Mouse (Mus musculus) forebrain, embryonic 14.5 days (tissue): ENCODE results near the gene Fam178b. TPM values are rescaled to one million over a fixed set of nuclear protein-coding genes. Genes with fewer than 3 reads are reported as not detected.
"Not testable (repeated sequence)": the region's sequence is repeated elsewhere in the genome, so short reads cannot be mapped to it uniquely, and the experiment has no call there.

Experiments
- ATAC-seq: fragments of 200-750 bp; cut with Nextera tagmentation; 2 replicates; pipeline ENCODE4 v1.8.0; 2017; ENCODE audit warnings: mild to moderate bottlenecking, moderate library complexity
- DNase-seq: peaks from one replicate; pipeline ENCODE4 v3.0.0-alpha.2; 2015; ENCODE audit warnings: low spot score
- H3K27ac ChIP-seq: fragments of 300-500 bp; sonication (generic); 2 replicates; pipeline ENCODE4 v1.5.1; 2014; ENCODE audit warnings: low read depth, mild to moderate bottlenecking, control low read depth, low read length, moderate library complexity
- H3K27me3 ChIP-seq: fragments of 300-500 bp; sonication (generic); replicated peaks from 2 replicates; pipeline ENCODE4 v1.6.1; 2014; ENCODE audit warnings: low read length, control low read depth, mixed read lengths; ENCODE audit not compliant: control insufficient read depth, insufficient read depth
- H3K36me3 ChIP-seq: fragments of 300-500 bp; sonication (generic); 2 replicates; pipeline ENCODE4 v1.6.1; 2014; ENCODE audit warnings: low read length, control low read depth; ENCODE audit not compliant: control insufficient read depth, insufficient read depth
- H3K4me1 ChIP-seq: fragments of 300-500 bp; sonication (generic); 2 replicates; pipeline ENCODE4 v1.6.1; 2014; ENCODE audit warnings: antibody characterized with exemption, low read length, control low read depth; ENCODE audit not compliant: control insufficient read depth, insufficient read depth
- H3K4me2 ChIP-seq: fragments of 300-500 bp; sonication (generic); 2 replicates; pipeline ENCODE4 v1.6.1; 2014; ENCODE audit warnings: mild to moderate bottlenecking, control low read depth, low read length
- H3K4me3 ChIP-seq: fragments of 300-500 bp; sonication (generic); 2 replicates; pipeline ENCODE4 v1.5.1; 2014; ENCODE audit warnings: low read depth, low read length, control low read depth
- H3K9ac ChIP-seq: fragments of 300-500 bp; sonication (generic); 2 replicates; pipeline ENCODE4 v1.6.1; 2014; ENCODE audit warnings: mild to moderate bottlenecking, low read length, control low read depth, moderate library complexity
- H3K9me3 ChIP-seq: fragments of 300-500 bp; sonication (generic); replicated peaks from 2 replicates; pipeline ENCODE4 v1.6.1; 2016; ENCODE audit warnings: low read length, control low read depth, mixed read lengths; ENCODE audit not compliant: control insufficient read depth
- WGBS: fragments of 180-500 bp; shearing (Covaris S2); extraction: QIAGEN DNeasy Blood & Tissue Kit; methylation state at CpG from one replicate; pipeline ENCODE4 v1.1.7; 2014; 5-methylcytosine and 5-hydroxymethylcytosine counted together
- polyA plus RNA-seq: library from polyadenylated mRNA; unstranded; fragments of >200 nt; fragmentation: Nextera tagmentation; extraction: Ambion mirVana; gene quantifications from 2 replicates; pipeline ENCODE4 v1.2.1, GENCODE M21; 2014

The Fam178b gene
- polyA plus RNA-seq, 1 experiment from 2014 or later, result not detected

GRCm38 (mm10) chr1:36545845-36546600, 137.0 kb downstream of the Fam178b start:
- no peak for DNase-seq
- peak overlapping the region; percentile 60 for H3K4me3 ChIP-seq
- peaks cover 8% of the 10 kb centered on the region for H3K4me1 ChIP-seq
- H3K27ac ChIP-seq, result no peak overlapping the region
- H3K27me3 ChIP-seq, result no peaks in the 10 kb centered on the region
- WGBS, result 71% methylated on average over 19 of the region's 19 CpGs
- peak overlapping the region; percentile 78 for H3K4me2 ChIP-seq
- H3K36me3 ChIP-seq, result peaks cover 39% of the 10 kb centered on the region
- no peak for ATAC-seq
- no peaks in the 10 kb centered on the region for H3K9me3 ChIP-seq
- H3K9ac ChIP-seq, result peak overlapping the region; percentile 77

GRCm38 (mm10) chr1:36545382-36545781, 137.6 kb downstream of the Fam178b start:
- H3K9ac ChIP-seq, result no peak overlapping the region
- peaks cover 8% of the 10 kb centered on the region for H3K4me1 ChIP-seq
- no peaks in the 10 kb centered on the region for H3K9me3 ChIP-seq
- no peak overlapping the region for H3K27ac ChIP-seq
- DNase-seq (no peak), ATAC-seq (no peak)
- no peaks in the 10 kb centered on the region for H3K27me3 ChIP-seq
- no peak overlapping the region for H3K4me2 ChIP-seq
- peaks cover 38% of the 10 kb centered on the region for H3K36me3 ChIP-seq
- WGBS, result 82% methylated on average over 2 of the region's 2 CpGs
- no peak overlapping the region for H3K4me3 ChIP-seq

- DNase-seq (no peak), ATAC-seq (no peak)
- Histone ChIP-seq H3K9ac (no peak overlapping the region), H3K4me2 (no peak overlapping the region), H3K9me3 (no peaks in the 10 kb centered on the region), H3K27me3 (no peaks in the 10 kb centered on the region), H3K36me3 (peaks cover 32% of the 10 kb centered on the region), H3K4me1 (peaks cover 8% of the 10 kb centered on the region), H3K27ac (no peak overlapping the region), H3K4me3 (no peak overlapping the region)
- 92% methylated on average over 9 of the region's 9 CpGs for WGBS
Observed at GRCm38 (mm10) chr1:36542925-36543324, 140.1 kb downstream of the Fam178b start.

DNA sequence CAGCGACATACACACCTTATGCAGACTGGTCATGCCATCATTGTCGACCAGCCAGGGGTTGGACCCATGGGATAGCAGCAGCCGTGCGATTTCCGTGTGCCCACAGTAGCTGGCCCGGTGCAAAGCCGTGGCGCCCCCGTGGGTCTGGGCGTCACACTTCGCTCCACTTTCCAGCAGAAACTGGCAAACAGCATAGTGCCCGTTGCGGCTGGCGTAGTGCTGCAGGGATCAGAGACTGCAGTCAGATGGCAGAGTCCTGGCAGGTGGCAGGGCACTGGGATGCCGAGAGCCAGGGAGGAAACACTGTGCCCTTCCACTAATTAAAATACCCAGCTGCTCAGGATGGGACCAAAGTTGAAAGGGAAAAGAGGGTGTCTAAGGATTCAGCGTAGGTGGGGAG, 141.1 kb downstream of the Fam178b start:
- no peak overlapping the region for H3K4me2 ChIP-seq
- H3K9ac ChIP-seq, result no peak overlapping the region
- H3K36me3 ChIP-seq, result peaks cover 27% of the 10 kb centered on the region
- no peak overlapping the region for H3K27ac ChIP-seq
- H3K27me3 ChIP-seq, result no peaks in the 10 kb centered on the region
- DNase-seq, result no peak
- no peak for ATAC-seq
- WGBS, result 90% methylated on average over 16 of the region's 16 CpGs
- no peak overlapping the region for H3K4me3 ChIP-seq
- peaks cover 5% of the 10 kb centered on the region for H3K4me1 ChIP-seq
- no peaks in the 10 kb centered on the region for H3K9me3 ChIP-seq

DNA sequence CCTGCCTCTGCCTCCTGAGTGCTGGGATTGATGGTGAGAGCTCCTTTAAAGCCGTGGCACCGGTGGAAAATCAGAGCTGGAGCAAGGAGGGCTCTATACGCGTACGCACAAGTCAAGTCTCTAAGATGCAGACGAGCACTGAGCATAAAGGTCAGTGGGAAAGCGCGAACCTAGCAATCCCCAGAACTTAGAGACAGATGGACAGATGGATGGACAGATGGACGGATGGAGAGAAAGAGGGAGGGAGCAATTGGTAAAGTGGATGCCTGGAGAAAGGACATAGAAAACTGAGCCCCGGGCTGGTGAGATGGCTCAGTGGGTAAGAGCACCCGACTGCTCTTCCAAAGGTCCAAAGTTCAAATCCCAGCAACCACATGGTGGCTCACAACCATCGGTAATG, 142.2 kb downstream of the Fam178b start:
- Histone ChIP-seq H3K36me3 (peaks cover 27% of the 10 kb centered on the region), H3K27ac (no peak overlapping the region), H3K4me1 (no peaks in the 10 kb centered on the region), H3K4me3 (no peak overlapping the region), H3K4me2 (no peak overlapping the region), H3K9ac (no peak overlapping the region), H3K9me3 (no peaks in the 10 kb centered on the region), H3K27me3 (no peaks in the 10 kb centered on the region)
- ATAC-seq (no peak), DNase-seq (no peak)
- 94% methylated on average over 12 of the region's 12 CpGs for WGBS

DNA sequence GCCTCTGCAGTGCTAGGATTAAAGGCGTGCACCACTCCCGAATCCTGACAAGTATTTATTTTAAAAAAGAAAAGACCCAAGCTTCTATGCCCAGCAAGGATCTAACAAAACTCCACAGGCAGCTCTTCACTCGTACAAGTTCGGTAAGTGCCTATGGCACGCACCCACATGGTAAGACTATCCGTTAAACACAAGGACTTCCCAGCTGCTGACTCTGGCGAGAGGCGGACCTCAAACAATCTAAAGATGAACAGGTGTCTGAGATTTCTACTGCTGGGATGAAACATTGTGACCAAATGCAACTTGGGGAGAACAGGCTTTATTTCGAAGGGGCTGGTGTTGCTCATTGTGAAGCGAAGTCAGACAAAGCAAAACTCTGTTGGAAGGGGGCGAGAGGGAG, 142.9 kb downstream of the Fam178b start:
- no peak for ATAC-seq
- Histone ChIP-seq H3K9me3 (no peaks in the 10 kb centered on the region), H3K4me1 (no peaks in the 10 kb centered on the region), H3K27ac (no peak overlapping the region), H3K4me2 (no peak overlapping the region), H3K36me3 (peaks cover 27% of the 10 kb centered on the region), H3K4me3 (no peak overlapping the region), H3K27me3 (no peaks in the 10 kb centered on the region), H3K9ac (no peak overlapping the region)
- whole genome bisulfite sequencing, result 92% methylated on average over 11 of the region's 11 CpGs
- no peak for DNase-seq

DNA sequence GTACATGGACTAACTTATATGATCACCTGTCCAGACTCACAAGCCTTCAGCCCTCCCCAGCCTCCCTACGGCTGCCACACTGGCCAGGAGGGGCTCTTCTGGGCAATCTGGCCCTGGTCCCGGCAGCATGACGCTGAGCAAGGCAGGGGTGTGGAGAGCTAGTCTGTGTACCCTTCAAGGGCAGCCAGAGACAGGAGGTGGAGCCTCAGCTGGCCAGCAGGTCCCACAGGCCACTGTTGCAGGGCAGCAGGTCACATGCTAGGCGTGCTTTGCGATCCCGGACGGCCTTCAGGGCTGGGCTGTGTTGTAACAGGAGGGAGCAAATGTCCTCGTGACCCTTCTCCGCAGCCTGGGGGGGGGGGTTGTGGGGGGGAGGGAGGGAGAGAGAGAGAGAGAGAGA, 143.8 kb downstream of the Fam178b start, which contains the start of gene Gm42417:
Gene Gm42417, minus strand, starts transcription at position 244 of the 400 bp plus-strand sequence.
- Histone ChIP-seq H3K4me1 (no peaks in the 10 kb centered on the region), H3K36me3 (peaks cover 27% of the 10 kb centered on the region), H3K27me3 (no peaks in the 10 kb centered on the region), H3K27ac (no peak within 1 kb of the TSS), H3K4me3 (no peak within 1 kb of the TSS), H3K9me3 (no peaks in the 10 kb centered on the region), H3K9ac (no peak within 1 kb of the TSS), H3K4me2 (no peak within 1 kb of the TSS)
- WGBS, result 74% methylated on average over 9 of the region's 9 CpGs
- ATAC-seq (no peak), DNase-seq (no peak)

- Histone ChIP-seq H3K9ac (no peak overlapping the region), H3K4me3 (no peak overlapping the region), H3K27ac (no peak overlapping the region), H3K9me3 (no peaks in the 10 kb centered on the region), H3K4me2 (no peak overlapping the region), H3K36me3 (peaks cover 27% of the 10 kb centered on the region), H3K27me3 (no peaks in the 10 kb centered on the region), H3K4me1 (no peaks in the 10 kb centered on the region)
- WGBS, result 81% methylated on average over 4 of the region's 4 CpGs
- DNase-seq (no peak), ATAC-seq (no peak)
Observed at GRCm38 (mm10) chr1:36538727-36539126, 144.3 kb downstream of the Fam178b start.

DNA sequence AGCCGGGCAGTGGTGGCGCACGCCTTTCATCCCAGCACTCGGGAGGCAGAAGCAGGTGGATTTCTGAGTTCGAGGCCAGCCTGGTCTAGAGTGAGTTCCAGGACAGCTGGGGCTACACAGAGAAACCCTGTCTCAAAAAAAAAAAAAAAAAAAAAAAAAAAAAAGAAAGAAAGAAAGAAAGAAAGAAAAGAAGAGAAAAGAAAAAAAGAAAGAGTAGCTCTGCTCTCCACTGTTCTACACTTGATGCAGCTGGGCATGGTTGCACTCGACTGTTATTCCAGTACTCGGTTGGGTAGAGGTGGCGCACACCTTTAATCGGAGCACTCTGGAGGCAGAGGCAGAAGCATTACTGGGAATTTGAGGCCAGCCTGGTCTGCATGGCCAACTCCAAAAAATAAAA, 146.2 kb downstream of the Fam178b start, which contains the start of gene Ankrd23:
Gene Ankrd23, minus strand, starts transcription at position 101 of the 400 bp plus-strand sequence.
- not testable (repeated sequence) for H3K4me1 ChIP-seq, DNase-seq, ATAC-seq, H3K9me3 ChIP-seq, H3K27ac ChIP-seq, H3K27me3 ChIP-seq, H3K4me2 ChIP-seq, H3K4me3 ChIP-seq, H3K9ac ChIP-seq
- H3K36me3 ChIP-seq, result peaks cover 27% of the 10 kb centered on the region
- WGBS, result 96% methylated on average over 9 of the region's 9 CpGs
